Mouse (Mus musculus) adrenal gland, postnatal 14 days (tissue): ENCODE measurements at regions not wholly inside any gene's neighbourhood (a gene's known extent, or its start where the extent isn't known, plus 50 kb on each side); places are given as distances from the start of the nearest gene placed in this dataset.

ENCODE experiments used
- DNase-seq: peaks from one replicate; pipeline ENCODE4 v3.0.0; 2021; ENCODE audit warnings: mixed read lengths

DNA sequence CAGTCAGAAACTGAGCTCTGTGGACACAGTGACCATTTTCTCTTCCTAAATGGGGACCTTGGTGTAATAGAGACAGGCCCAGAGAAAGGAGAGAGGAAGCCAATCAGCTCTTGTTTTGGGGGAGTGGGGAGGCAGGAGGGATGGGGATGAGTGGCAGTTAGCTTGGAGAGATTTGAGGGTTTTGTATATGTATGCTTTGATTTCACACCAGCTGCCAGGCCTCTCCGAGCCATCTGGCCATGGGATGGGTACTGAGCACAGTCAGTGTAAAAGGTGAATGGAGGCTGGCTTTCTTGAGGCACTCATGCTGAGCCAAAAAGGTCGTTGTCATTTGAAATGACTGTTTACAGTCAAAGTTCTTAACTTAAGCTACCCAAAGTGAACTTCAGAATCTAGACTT lies 295.2 kb upstream of the Gadl1 start:
- no peak for DNase-seq

DNA sequence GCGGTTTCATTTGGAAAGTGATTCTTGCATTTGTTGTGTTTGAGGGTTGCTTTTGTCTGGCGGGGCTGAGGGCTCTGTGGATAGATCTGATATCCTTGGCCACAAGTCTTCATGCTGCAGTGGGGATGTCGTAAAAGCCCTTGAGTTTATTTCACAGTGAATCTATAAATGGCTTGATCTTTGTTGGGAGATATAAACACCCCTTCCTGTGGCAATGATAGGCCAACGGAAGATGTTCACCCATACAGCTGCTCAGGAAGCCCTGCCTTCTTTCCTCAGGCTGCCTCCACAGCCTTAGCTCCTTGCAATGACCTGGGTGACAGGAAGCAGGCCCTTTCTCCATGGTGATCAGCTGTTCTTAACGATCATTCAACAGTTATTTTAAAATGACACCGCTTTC lies 291.3 kb upstream of the Gadl1 start:
- no peak for DNase-seq

DNA sequence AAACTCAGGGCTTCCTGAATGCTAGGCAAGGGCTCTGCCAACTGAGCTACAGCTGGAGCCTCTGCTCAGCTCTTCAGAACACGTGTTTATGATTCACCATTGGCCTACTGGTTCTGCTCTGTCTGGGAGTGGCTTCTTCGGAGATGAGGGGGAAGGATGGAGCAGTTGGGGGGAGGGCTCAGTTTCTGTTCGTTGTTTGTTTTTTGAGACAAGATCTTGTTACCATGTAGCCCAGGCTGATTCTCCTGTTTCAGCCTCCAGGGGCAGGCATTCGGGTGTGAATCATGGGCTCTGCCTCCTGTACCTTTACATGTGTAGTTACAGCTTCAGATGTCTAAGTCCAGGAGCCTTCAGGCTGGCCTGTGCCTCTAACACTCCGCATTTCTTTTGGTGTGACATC lies 285.3 kb upstream of the Gadl1 start:
- DNase-seq = peak; percentile 18

DNA sequence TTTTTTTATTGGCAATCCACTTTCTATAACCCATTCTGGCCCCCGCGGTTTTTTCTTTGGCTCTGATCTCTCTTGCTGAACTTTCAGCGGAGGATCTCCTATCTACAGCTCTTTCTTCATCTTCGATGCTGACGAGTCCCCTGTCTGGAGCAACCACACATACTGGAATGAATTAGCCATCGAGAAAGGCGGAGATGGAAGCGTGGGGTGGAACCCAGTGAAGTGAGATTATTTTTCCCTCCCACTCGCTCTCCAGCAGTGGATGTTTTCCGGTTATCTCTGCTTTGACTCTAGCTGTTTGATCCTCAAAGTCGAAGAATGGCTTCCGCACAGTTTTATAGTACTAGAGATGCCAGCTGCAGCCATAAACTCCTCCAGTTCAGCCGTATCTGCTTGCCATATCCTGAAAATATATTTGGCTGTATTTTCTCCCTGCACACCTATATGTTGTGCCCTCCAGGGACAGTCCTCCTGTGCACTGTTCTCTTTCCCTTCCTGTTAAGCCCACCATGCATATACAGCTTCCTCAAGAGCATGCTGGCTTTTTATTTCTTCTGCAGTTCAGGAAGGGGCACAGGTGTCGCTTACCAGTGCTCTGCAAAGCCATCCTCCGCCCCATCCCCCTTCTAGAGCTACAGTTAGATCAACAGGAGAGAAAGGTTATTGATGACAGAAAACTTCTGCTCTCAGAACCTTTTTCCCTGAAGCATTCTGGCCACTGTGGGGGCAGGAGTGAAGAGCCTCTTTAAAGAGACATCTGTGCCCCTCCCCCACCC lies 284.3 kb upstream of the Gadl1 start:
- DNase-seq = no peak

DNA sequence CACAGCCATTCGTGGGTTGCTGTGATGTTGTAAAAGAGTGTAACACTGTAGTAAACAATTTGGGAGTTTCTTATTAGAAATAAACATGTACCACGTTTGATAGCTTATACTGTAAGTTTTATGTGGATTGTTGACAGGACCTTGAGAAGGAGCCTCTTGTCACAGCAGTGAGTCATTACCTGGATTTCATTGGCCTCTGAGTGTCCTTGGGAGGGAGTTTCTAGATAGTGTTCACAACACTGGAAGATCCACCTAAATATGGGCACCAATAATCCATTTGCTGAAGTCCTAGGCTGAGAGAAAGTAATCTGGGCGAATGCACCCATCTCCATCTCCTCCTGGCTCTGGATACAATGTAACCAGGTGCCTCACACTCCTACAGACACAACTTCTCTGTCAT lies 281.7 kb upstream of the Gadl1 start:
- no peak for DNase-seq

DNA sequence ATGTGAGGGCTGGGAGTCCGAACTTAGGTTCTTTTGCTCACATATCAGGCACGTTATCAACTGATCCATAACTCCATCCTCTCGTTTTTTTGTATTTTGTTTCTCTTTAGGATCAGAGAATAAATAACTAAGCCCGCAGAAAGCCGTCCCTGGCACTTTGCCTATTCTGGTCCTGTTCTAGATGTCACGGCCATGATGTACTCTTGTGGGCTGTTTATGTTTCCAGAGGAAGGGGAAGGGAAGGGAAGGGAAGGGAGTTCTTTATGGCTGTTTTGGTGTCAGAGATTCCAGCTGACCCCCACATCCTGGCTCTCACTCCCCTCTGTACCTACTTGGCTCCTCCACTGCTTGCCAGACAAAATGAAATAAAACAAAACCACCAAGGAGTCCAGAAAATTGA lies 272.1 kb upstream of the Gadl1 start:
- peak; percentile 31 for DNase-seq

DNA sequence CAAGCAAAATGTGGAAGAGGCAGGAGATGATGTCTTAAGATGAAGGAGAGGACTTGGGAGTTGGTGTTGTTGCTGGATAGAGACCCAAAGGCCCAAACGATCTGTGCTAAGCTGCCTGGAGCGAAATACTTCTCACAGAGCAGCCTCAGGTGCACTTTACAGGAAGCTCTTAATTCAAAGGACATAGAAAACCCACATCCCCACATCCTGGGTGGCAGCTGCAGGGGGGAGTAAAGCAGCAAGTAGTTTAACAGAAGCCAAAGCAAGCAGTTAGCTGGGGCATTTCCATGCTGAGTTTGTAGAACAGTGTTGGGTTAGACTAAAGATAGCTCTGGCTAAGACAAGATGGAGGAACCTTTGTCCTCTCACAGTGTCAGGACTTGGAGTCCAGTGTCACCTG lies 268.5 kb upstream of the Gadl1 start:
- no peak for DNase-seq

DNA sequence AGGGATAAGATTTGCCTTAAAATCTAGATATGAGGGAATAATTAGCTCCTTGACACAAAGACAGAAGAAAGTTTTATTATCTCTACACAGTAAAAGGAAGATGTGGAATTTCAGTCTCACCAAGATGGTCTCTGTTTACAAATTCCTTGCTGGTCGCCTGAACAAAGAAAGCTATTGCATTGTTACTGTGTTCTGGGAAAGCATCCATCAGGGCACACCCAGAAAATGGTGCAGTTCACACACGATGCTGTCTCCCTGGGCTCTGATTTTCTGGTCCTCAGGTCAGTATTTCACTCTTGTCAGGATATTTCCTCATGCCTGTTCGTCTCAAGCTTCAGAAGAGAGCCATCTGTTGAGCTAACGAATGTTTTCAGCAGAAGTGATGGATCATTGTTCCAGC lies 267.2 kb upstream of the Gadl1 start:
- no peak for DNase-seq

DNA sequence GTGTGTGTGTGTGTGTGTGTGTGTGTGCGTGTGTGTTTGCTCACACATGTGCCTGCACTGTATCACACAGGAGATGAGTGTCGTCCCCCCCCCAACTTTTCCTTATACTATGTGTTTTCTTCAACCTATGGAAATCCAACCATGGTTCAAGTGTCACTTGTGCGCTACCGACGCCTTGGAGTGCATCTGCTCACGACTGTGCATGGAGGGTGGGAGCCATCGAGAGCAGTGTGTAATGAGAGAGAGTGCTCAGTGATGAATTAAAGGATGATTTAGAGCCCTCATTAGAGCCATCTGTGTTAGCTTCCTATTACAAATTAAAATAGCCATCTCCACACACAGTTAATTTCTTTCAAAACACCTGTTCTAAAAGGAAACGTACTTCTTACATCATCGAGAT lies 264.3 kb upstream of the Gadl1 start:
- DNase-seq = no peak

DNA sequence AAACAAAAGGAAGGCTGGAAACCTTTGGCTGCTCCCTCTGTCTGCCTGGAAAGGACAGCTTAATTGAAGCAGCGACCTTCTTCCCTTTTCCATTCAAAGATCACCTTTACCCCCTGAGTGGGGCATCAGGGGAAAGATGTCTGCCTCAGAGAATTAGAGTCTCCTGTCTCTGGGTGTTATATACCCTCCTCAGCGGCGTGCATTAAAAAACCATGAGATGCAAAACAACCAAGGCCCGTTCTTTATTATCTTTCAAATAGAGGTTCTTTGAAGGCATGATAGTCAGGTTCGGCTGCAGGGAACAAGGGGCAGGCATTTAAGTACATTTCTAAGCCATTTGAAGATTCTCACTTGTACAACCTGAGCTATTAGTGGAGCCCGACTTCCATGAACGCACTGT lies 263.0 kb upstream of the Gadl1 start:
- DNase-seq = no peak

DNA sequence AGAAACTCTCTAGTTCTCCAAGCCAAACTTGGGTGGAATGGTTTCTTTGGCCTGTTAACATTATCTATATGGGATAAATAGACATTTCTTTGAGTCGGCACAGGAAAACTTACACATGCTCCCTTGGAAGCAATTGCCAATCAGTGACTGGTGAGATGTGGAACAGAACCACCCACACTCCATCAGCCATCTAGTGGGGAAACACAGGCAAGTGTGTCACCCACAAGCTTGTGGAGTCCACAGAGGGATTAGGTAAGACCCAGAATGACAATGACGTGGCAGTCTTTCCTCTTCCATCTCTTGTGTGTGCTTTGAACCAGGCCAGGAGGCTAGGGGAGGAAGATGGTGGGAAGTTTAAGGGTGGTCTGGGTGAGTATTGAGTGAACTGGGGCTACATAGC lies 257.5 kb upstream of the Gadl1 start:
- no peak for DNase-seq

DNA sequence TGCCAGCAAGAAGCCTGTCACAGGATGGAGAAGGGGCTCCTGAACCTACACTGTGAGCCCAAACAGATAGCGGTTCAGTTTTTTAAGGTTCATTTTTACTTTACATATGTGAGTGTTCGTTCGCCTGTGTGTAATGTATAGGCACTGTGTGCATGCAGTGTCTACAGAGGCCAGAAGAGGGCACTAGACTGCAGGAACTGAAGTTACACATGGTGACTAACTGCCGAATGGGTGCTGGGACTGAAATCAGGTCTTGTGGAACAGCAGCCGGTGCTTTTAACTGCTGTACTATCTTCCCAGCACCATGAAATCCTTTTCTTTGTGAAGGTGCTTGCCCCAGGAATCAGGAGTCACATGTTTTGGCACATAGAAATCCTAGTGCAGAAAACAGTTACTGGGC lies 256.1 kb upstream of the Gadl1 start:
- DNase-seq = no peak

DNA sequence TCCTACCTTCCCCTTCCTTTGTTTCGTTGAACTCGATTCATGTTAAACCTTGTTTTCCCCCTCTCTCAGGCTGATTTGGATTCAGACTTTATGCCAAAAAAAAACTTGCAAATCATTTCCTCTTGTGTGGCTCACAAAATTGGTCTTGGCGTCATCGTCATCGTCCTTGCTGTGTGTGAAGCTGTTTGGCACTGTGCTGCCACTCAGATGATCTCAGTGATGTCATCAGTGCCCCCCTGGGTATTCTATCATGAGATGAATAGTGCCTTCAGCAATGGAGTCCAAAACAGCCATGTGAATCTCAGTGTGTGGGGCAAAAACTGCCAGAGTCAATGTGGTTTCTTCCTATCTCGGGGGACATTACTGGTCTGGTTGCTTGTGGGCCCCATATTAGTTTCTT lies 254.3 kb upstream of the Gadl1 start:
- no peak for DNase-seq

DNA sequence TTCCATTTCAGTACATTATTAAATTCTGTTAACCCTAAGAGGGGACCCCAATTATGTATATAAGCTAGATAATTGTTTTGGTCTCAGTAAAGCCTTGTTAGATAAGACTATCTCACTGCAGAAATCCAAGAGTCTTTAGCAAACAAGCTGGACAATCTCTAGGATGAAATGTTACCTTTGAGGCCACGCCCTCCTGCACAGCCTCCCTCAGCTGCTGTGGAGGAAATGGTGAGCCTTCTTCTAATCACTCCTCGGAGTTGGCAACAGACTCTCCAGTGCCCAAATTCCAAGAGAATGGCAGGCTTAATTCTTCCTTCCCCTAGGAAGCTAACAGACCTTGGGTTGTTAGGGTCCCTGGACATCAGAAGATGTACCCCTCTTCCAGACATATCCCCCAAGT lies 252.7 kb upstream of the Gadl1 start:
- DNase-seq = no peak

DNA sequence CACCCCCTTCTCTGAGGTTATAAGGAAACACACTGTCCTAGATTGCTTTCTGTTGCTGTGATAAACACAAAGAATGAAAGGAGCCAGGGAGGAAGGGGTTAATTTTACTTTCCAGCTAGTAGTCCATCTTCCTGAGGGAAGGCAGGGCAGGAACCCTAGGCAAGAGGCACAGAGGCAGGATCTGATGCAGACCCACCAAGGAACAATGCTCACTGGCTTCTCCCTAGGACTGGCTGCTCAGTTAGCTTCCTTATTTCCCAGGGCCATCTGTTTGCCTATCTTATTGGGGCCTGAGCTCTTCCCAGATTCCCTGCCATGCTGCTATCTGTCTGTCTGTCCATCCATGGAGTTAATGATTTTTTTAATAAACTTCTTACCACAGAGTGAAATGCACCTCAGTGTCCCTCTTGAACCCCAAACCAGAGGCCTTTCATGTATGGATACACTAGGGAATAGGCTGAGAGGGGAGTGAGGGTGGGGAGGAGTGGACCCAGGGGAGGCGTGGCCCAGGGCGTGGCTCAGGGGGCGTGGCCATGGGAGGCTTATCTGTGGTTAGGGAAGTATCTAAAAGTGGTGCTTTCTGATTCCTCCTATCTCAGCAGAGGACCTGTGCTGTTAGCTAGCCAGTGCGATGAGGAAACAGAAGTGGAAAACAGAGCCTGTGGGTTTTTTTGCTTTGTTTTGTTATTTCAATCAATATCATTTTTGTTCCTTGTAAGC lies 252.1 kb upstream of the Gadl1 start:
- no peak for DNase-seq

DNA sequence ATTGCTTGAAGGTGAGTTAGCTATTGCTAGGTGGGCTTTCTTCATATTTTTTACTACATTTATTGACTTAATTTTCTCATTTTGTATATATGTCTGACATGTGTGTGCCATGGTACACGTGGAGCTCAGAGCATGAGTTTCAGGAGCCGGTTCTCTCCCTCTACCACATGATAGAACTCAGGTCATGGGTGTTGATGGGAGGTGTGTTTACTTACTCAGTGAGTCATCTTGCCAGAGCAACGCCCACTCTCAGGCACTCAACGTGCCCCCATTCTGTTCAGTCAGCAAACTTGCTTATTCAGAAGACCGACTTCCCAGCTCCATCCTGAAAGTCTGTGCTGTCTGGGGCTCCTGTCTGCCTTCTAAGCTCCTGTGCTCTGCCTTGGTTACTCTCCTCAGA lies 250.8 kb upstream of the Gadl1 start:
- no peak for DNase-seq

DNA sequence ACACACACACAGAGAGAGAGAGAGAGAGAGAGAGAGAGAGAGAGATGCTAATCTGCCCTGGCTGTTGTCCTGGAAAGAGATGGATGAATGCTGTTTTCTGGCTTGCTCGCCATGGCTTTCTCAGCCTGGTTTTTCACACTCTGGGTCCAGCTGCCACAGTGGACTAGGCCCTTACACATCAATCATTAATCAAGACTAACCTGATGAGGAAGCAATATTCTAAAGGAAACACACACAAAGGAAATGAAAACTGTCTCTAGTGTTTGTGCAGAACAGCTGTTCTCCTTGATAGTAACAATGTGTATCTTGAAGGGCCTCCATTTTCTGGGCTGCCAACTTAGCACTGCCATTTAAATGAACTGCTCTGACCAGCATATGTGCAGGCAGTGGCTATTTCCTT lies 248.9 kb upstream of the Gadl1 start:
- no peak for DNase-seq

DNA sequence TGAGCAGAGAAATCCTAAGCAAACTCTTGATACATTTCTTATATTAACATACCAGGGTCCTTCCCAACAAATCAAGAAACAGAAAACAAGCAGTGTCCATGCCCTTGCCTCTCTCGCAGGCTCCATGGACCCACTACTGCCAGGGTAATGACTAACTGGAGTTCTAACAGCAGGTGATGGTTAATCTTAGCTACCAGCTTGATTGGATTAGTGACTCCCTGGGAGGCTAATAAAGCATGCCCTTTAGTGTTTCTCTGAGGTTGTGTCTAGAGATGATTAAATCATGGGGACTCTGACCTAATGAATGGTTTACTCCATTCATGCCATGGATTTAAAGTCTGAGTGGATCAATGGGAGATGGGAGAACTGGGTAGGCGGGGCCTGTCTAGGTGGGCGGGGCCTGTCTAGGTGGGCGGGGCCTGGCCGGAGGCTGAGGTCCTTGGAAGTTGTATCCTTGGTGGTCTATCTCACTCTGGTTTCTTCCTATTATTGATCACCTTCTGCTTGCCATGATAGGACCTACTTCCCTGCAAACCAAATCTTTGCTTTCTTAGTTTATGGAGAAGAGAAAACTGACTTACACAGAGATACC lies 247.3 kb upstream of the Gadl1 start:
- DNase-seq = no peak

DNA sequence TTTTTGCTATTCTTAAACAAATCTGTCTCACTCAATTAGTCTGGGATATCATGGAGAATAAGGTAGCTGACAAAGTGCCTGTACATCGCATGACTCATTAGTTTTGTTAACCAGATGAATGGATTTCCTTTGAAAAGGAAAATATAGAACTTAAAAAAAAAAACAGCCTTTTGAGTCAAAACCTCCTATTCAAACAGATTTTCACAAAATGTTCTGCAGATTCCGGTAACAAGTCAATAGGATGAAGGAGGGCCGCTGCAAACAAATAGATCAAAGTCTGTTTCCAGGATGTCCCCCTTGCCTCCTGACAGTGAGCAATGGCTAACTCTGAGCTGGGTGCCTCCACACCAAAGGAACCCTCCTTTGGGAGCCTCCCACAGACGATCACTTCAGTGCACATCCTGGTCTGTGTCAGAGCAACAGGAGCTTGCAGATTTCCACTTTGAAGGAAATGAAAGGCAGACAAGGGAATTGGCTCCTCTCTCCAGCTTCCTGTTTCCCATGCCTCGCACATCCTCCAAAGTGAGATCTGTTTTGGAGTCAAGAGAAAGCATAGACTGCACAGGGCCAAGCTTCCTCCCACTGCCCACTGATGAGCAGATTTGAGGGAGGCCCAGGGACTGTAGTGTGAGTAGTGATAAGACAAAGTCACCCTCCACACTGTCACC lies 243.8 kb upstream of the Gadl1 start:
- peak; percentile 44 for DNase-seq

DNA sequence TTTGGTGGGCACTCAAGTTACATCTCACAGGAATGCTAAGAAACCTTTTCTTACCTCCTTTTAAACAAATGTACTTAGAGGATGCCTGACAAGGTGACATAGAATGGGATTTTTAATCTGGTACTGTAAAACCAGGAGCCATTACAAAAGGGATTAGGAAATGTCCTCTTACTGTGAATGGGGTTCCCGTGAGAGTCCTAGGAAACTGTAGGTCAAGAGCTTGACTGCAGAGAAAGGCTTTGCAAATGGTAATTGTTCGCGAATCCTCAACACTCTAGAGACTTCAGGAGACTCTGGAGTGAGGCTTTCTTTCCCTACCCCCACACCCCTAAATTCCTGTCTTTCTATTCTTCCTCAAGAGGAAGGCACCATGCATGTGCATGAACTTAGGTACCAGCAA lies 242.7 kb upstream of the Gadl1 start:
- DNase-seq = no peak

DNA sequence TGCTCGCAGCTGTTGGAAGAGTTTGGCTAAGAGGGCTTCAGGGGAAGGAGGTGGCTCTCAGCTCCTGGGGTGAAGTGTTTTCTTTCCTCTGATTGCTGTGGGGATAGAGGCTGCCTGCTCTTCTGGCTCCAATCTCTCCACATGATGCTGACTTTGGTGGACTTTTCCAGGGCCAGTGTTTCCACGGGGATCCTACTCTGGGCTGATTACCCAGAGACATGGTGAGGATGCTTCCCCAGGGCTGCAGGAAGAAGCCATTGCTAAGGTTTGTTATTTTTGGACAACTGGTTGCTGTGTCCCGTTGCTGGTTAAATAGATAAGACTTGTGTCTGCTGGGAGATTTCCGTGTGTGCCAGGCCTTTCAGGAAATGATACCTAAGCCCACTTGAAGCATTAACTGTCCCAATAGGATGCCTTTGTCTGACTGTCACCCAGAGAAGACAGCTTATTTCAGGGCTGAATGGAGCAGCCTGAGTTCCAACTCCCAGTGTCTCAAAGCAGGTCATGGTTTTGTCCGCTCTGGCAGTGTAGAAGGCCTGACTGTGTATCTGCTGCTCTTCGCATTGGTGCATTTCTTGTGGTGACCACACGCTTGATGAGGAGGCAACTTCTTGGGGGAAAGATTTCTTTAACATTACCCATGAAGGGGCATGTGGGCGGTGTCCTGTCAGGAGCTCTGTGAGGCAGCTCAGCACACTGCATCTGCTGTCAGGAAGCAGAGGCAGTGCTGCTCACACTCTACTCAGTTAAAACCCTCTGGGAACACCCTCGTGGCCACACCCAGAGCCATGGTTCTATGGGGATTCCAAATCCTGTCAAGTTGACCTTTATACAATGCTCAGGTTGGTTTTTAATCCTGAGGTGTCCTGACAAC lies 228.3 kb upstream of the Gadl1 start:
- DNase-seq = no peak

DNA sequence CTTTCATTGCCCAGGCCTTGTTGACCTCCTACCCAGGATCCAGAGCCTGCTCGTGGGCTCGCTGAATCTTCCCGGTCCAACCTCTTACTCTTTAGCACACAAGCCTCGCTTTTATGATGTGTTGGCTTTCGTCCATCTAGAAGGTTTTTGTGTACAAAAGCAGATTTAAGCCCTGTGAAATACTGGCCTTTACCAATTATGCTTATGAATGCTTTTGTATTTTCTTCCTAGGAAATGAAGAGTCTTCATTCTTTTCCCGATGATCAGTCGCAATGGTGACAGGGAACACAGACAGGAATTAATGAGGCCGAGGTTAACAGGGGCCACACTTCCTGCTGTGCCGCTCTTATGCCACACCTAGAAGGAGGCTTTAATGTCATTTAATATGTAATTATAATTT lies 227.4 kb upstream of the Gadl1 start:
- no peak for DNase-seq
